Mouse (Mus musculus): ENCODE results near the gene Tysnd1. TPM values are rescaled to one million over a fixed set of nuclear protein-coding genes. Genes with fewer than 3 reads are reported as not detected.

Gene Tysnd1
- polyA plus RNA-seq (2014; fragmentation: Illumina TruSeq; extraction: RNeasy Lipid Tissue Mini Kit (QIAGEN cat#74804); ENCODE audit: low read depth, low replicate concordance): 0.91 TPM

GRCm38 (mm10) chr10:61694870-61695670, at the start of gene Tysnd1:
TSS of gene Tysnd1 (plus strand) at chr10:61695514.

DNA sequence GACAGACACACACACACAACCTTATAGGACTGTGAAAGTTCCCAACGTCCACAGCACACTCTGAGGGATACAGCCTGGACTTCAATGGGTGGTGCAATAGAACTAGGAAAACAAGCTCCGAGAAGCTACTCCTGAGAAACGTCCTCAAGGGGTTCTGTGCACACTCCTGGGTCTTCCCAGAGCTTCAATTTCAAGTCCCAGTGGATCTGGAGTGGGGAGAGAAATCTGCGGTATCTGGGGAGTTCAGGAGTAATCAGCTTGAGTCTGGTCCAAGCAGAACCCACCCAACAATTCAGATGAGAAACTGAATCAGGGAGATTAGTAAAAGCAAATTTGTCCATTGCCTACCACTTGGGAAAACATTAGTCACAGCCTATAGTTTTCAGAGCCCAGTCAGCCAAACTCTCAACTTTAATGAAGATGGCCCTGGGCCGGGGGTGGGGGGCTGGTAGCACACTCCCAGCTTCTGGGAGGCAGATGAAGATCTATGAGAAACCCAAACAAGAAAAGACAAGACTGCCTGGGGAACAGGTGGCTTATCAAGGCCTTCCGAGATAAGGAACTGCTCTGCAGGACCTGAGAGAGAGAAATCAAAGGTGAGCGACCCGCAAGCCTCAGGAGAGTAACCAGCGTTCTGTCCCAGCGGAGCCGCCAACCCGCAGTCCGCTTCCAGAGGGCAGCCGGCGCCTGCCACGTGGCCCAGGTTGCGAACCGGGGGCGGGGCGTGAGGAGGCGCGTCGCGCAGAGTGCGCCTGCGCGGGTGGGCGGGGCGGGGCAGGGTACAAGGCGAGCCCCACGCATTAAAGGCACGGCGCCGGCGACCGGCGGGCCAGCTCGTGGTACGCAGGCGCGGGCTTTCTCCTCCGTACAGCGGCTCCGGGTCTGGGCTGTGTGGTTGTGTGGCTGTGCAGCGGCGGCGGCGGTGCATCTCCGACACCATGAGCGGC, 47.3 kb upstream of the Tysnd1 start, which contains the start of gene Ppa1:
Gene Ppa1, plus strand, starts transcription at position 763 of the 947 bp plus-strand sequence.

GRCm38 (mm10) chr10:61680015-61680913, 15.1 kb upstream of the Tysnd1 start, which contains the start of gene Sar1a:
TSS of gene Sar1a (plus strand) at chr10:61680299.

GRCm38 (mm10) chr10:61714771-61715461, 19.6 kb downstream of the Tysnd1 start, which contains the start of gene Aifm2:
TSS of gene Aifm2 (plus strand) at chr10:61715263.

Other genes starting within 250 kb of the Tysnd1 start
- 8.2 TPM for gene Eif4ebp2, start 242.9 kb upstream of the Tysnd1 start, polyA plus RNA-seq (2014; fragmentation: Illumina TruSeq; extraction: RNeasy Lipid Tissue Mini Kit (QIAGEN cat#74804); ENCODE audit: low read depth, low replicate concordance)
- 1.1 TPM for gene Lrrc20, start 219.7 kb upstream of the Tysnd1 start, polyA plus RNA-seq (2014; fragmentation: Illumina TruSeq; extraction: RNeasy Lipid Tissue Mini Kit (QIAGEN cat#74804); ENCODE audit: low read depth, low replicate concordance)
- gene Npffr1, start 100.0 kb upstream of the Tysnd1 start, polyA plus RNA-seq (2014; fragmentation: Illumina TruSeq; extraction: RNeasy Lipid Tissue Mini Kit (QIAGEN cat#74804); ENCODE audit: low read depth, low replicate concordance): not detected
- 27.5 TPM for gene Ppa1, start 47.0 kb upstream of the Tysnd1 start, polyA plus RNA-seq (2014; fragmentation: Illumina TruSeq; extraction: RNeasy Lipid Tissue Mini Kit (QIAGEN cat#74804); ENCODE audit: low read depth, low replicate concordance)
- gene Sar1a, start 15.2 kb upstream of the Tysnd1 start, polyA plus RNA-seq (2014; fragmentation: Illumina TruSeq; extraction: RNeasy Lipid Tissue Mini Kit (QIAGEN cat#74804); ENCODE audit: low read depth, low replicate concordance): 241 TPM
- gene Aifm2, start 19.7 kb downstream of the Tysnd1 start, polyA plus RNA-seq (2014; fragmentation: Illumina TruSeq; extraction: RNeasy Lipid Tissue Mini Kit (QIAGEN cat#74804); ENCODE audit: low read depth, low replicate concordance): 4.2 TPM
- 3.8 TPM for gene H2afy2, start 88.6 kb downstream of the Tysnd1 start, polyA plus RNA-seq (2014; fragmentation: Illumina TruSeq; extraction: RNeasy Lipid Tissue Mini Kit (QIAGEN cat#74804); ENCODE audit: low read depth, low replicate concordance)